Mouse (Mus musculus) lung, postnatal 0 days (tissue): ENCODE results near the gene Chgb. TPM values are rescaled to one million over a fixed set of nuclear protein-coding genes. Genes with fewer than 3 reads are reported as not detected.

Experiments
- ATAC-seq: fragments of 200-750 bp; cut with Nextera tagmentation; 2 replicates; pipeline ENCODE4 v1.8.0; 2017; ENCODE audit warnings: moderate library complexity
- DNase-seq: peaks from one replicate; pipeline ENCODE4 v3.0.0-alpha.2; 2016; ENCODE audit warnings: low spot score
- H3K27ac ChIP-seq: fragments of 300-500 bp; sonication (generic); 2 replicates; pipeline ENCODE4 v1.5.1; 2014; ENCODE audit warnings: antibody characterized with exemption, mild to moderate bottlenecking, low read length, mixed read lengths
- H3K27me3 ChIP-seq: fragments of 300-500 bp; sonication (generic); replicated peaks from 2 replicates; pipeline ENCODE4 v1.6.1; 2014; ENCODE audit warnings: low read length, mixed read lengths; ENCODE audit not compliant: insufficient read depth
- H3K36me3 ChIP-seq: fragments of 300-500 bp; sonication (generic); 2 replicates; pipeline ENCODE4 v1.6.1; 2014; ENCODE audit warnings: low read length, mixed read lengths; ENCODE audit not compliant: insufficient read depth
- H3K4me1 ChIP-seq: fragments of 300-500 bp; sonication (generic); 2 replicates; pipeline ENCODE4 v1.6.1; 2014; ENCODE audit warnings: antibody characterized with exemption, low read depth, low read length, mixed read lengths; ENCODE audit not compliant: insufficient read depth
- H3K4me2 ChIP-seq: fragments of 300-500 bp; sonication (generic); replicated peaks from 2 replicates; pipeline ENCODE4 v1.6.1; 2014; ENCODE audit warnings: low read depth, mild to moderate bottlenecking, low read length, moderate library complexity, mixed read lengths
- H3K4me3 ChIP-seq: fragments of 300-500 bp; sonication (generic); 2 replicates; pipeline ENCODE4 v1.5.1; 2014; ENCODE audit warnings: low read depth, low read length
- H3K9ac ChIP-seq: fragments of 300-500 bp; sonication (generic); replicated peaks from 2 replicates; pipeline ENCODE4 v1.6.1; 2014; ENCODE audit warnings: low read depth, mild to moderate bottlenecking
- H3K9me3 ChIP-seq: fragments of 300-500 bp; sonication (generic); 2 replicates; pipeline ENCODE4 v1.6.1; 2016; ENCODE audit warnings: low read length, mixed read lengths
- CTCF ChIP-seq: IDR thresholded peaks from 2 replicates; pipeline ENCODE4 v1.5.1; 2016; ENCODE audit warnings: antibody characterized with exemption, mild to moderate bottlenecking
- EP300 ChIP-seq: IDR thresholded peaks from 2 replicates; pipeline ENCODE4 v1.6.1; 2016; ENCODE audit warnings: antibody characterized with exemption, mild to moderate bottlenecking, control low read depth
- WGBS: fragments of 180-500 bp; shearing (Covaris S2); extraction: QIAGEN DNeasy Blood & Tissue Kit; methylation state at CpG from one replicate; pipeline ENCODE4 v1.1.7; 2014; 5-methylcytosine and 5-hydroxymethylcytosine counted together
- polyA plus RNA-seq: library from polyadenylated mRNA; unstranded; fragments of >200 nt; fragmentation: Nextera tagmentation; extraction: Ambion mirVana; gene quantifications from 2 replicates; pipeline ENCODE4 v1.2.1, GENCODE M21; 2015

Gene Chgb
- polyA plus RNA-seq, 1 experiment from 2014 or later: 0.30 TPM

- Histone ChIP-seq H3K4me2 (no peak overlapping the region), H3K4me3 (no peak overlapping the region), H3K9ac (no peak overlapping the region), H3K4me1 (no peaks in the 10 kb centered on the region), H3K27me3 (no peaks in the 10 kb centered on the region), H3K9me3 (no peaks in the 10 kb centered on the region), H3K36me3 (no peaks in the 10 kb centered on the region), H3K27ac (no peak overlapping the region)
- no peak for ATAC-seq
- WGBS: 83% methylated on average over 3 of the region's 3 CpGs
- TF ChIP-seq CTCF (no peak), EP300 (no peak)
- no peak for DNase-seq
Measured at GRCm38 (mm10) chr2:132746108-132746507, 35.0 kb upstream of the Chgb start.

- ATAC-seq (no peak), DNase-seq (no peak)
- Histone ChIP-seq H3K4me3 (no peak overlapping the region), H3K4me1 (no peaks in the 10 kb centered on the region), H3K9ac (no peak overlapping the region), H3K9me3 (no peaks in the 10 kb centered on the region), H3K4me2 (no peak overlapping the region), H3K27ac (no peak overlapping the region), H3K36me3 (no peaks in the 10 kb centered on the region), H3K27me3 (no peaks in the 10 kb centered on the region)
- TF ChIP-seq EP300: no peak
- no peak for TF ChIP-seq CTCF
Measured at GRCm38 (mm10) chr2:132750726-132751125, 30.4 kb upstream of the Chgb start.

GRCm38 (mm10) chr2:132751141-132752066, 29.7 kb upstream of the Chgb start:
- H3K4me2 ChIP-seq: no peak overlapping the region
- H3K4me3 ChIP-seq: no peak overlapping the region
- ATAC-seq: no peak
- H3K9me3 ChIP-seq: no peaks in the 10 kb centered on the region
- no peaks in the 10 kb centered on the region for H3K4me1 ChIP-seq
- H3K27ac ChIP-seq: no peak overlapping the region
- DNase-seq: no peak
- no peaks in the 10 kb centered on the region for H3K36me3 ChIP-seq
- H3K9ac ChIP-seq: no peak overlapping the region
- 76% methylated on average over 15 of the region's 15 CpGs for WGBS
- TF ChIP-seq EP300: no peak
- no peak for TF ChIP-seq CTCF
- H3K27me3 ChIP-seq: no peaks in the 10 kb centered on the region

GRCm38 (mm10) chr2:132752398-132752797, 28.7 kb upstream of the Chgb start:
- Histone ChIP-seq H3K4me3 (no peak overlapping the region), H3K9me3 (no peaks in the 10 kb centered on the region), H3K27me3 (no peaks in the 10 kb centered on the region), H3K27ac (no peak overlapping the region), H3K4me1 (no peaks in the 10 kb centered on the region), H3K36me3 (no peaks in the 10 kb centered on the region), H3K4me2 (no peak overlapping the region), H3K9ac (no peak overlapping the region)
- DNase-seq (no peak), ATAC-seq (no peak)
- WGBS: 40% methylated on average over 2 of the region's 2 CpGs
- TF ChIP-seq CTCF (no peak), EP300 (no peak)

GRCm38 (mm10) chr2:132753137-132753536, 27.9 kb upstream of the Chgb start:
- ATAC-seq: no peak
- H3K9me3 ChIP-seq: no peaks in the 10 kb centered on the region
- 65% methylated on average over 3 of the region's 3 CpGs for WGBS
- no peaks in the 10 kb centered on the region for H3K4me1 ChIP-seq
- TF ChIP-seq EP300 (no peak), CTCF (no peak)
- no peak overlapping the region for H3K27ac ChIP-seq
- H3K4me3 ChIP-seq: no peak overlapping the region
- DNase-seq: no peak
- H3K9ac ChIP-seq: no peak overlapping the region
- H3K27me3 ChIP-seq: no peaks in the 10 kb centered on the region
- H3K36me3 ChIP-seq: no peaks in the 10 kb centered on the region
- H3K4me2 ChIP-seq: no peak overlapping the region

- Histone ChIP-seq H3K27ac (no peak overlapping the region), H3K4me1 (no peaks in the 10 kb centered on the region), H3K4me2 (no peak overlapping the region), H3K9ac (no peak overlapping the region), H3K4me3 (no peak overlapping the region), H3K27me3 (no peaks in the 10 kb centered on the region), H3K9me3 (no peaks in the 10 kb centered on the region), H3K36me3 (no peaks in the 10 kb centered on the region)
- no peak for ATAC-seq
- 74% methylated on average over 5 of the region's 5 CpGs for WGBS
- no peak for DNase-seq
- no peak for TF ChIP-seq EP300
- no peak for TF ChIP-seq CTCF
Measured at GRCm38 (mm10) chr2:132757911-132758310, 23.2 kb upstream of the Chgb start.
